Mouse (Mus musculus): Measurements from ENCODE around the gene Coq8a.

Gene Coq8a

GRCm38 (mm10) chr1:180118233-180118632 is 81.2 kb downstream of the Coq8a start:
- no peak for DNase-seq (ENCODE audit: low read depth in 2 of 2, low spot score in 2 of 2)

GRCm38 (mm10) chr1:180116525-180116924 is 82.9 kb downstream of the Coq8a start:
- no peak for DNase-seq (ENCODE audit: low read depth in 2 of 2, low spot score in 2 of 2)

Measured in CD8-positive naive resting alpha-beta T cell, adult 2 months (primary cell).